Mouse (Mus musculus) spleen, postnatal 4 days (tissue): ENCODE measurements around the gene Cacna2d4.
"Not testable (repeated sequence)": the region's sequence is repeated elsewhere in the genome, so short reads cannot be mapped to it uniquely, and the experiment has no call there.

ENCODE experiments used
- DNase-seq, 2 experiments: peaks; one replicate each; pipeline ENCODE4 v3.0.0; 2022; ENCODE audit warnings: low spot score in 2 of 2

Cacna2d4 gene

DNA sequence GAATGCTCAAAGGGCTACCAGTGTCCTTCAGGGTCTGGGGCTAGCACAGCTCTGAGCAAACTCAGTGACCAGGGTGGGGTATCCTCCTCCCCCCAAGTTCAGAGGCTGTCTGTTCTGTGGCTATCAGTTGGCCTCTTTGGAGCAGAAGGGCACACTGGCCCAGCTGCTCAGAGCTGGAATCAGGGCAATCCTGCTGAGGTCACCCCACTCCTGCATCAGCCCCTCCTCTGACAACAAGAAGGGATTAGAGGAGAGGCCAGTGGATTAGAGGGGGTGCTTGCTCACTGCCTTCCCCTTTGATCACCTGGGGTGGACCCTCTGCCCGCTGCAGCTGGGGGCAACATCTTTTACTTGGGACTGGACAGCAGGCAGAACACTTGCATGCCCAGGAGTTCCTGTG is at the start of gene Cacna2d4:
Cacna2d4 (plus strand) TSS at position 286 of the 400 bp plus-strand sequence.
- no peak for DNase-seq

DNA sequence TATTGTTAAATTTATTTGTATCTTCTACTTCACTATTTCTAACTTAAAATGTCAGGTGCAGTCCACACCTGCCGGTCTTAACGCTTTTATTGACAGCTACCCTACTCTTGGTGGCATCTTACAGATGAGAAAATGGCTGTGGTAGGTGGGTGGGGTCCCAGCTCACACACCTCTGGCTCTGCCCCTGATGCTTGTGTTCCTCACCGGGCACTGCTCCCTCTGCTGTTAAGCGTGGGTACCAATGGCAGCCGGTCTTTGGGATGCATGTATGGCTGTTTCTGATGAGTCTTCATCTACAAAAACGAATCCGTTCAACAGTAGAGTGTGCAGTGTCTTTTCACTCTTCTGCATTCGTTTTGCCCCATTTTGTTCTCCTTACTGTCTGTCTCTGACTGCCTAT is 49.7 kb upstream of the Cacna2d4 start:
- DNase-seq: no peak

DNA sequence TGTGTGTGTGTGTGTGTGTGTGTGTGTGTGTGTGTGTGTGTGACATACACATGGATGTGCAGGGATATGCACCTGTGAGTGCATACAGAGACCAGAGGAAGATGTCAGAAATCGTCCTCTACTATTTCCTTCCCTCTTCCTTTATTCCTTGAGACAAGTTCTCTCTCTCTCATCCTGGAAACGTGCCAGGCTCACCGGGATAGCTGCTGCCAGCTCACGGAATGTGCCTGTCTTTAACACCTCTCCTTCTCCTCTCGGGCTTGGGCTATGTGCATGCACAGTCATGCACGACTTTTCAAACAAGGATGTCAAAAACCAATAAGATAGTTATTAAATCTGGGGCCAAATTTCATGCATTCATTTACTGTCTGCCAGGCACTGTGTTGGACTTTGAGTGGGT is 48.7 kb upstream of the Cacna2d4 start:
- peak in 1 of 2 experiments; percentile 32 for DNase-seq

DNA sequence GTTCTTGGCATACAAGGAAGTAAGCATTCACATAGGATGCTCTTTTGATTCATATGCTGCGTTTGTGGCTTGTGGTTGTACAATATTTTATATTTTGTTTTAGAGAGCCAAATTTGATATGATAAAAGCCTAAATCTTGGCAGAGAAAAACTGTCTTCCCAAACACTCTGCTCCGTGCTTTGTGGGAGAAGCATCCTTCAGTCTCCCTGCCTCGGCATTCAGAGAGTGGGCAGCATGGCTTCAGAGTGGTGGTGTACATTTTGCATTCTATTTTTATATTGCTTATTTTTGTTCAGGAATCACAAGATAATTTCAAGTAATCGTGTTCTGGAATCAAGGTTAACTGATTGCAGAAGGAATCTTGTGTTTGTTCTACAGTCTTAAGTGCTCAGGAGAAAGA is 44.8 kb upstream of the Cacna2d4 start:
- DNase-seq: no peak

DNA sequence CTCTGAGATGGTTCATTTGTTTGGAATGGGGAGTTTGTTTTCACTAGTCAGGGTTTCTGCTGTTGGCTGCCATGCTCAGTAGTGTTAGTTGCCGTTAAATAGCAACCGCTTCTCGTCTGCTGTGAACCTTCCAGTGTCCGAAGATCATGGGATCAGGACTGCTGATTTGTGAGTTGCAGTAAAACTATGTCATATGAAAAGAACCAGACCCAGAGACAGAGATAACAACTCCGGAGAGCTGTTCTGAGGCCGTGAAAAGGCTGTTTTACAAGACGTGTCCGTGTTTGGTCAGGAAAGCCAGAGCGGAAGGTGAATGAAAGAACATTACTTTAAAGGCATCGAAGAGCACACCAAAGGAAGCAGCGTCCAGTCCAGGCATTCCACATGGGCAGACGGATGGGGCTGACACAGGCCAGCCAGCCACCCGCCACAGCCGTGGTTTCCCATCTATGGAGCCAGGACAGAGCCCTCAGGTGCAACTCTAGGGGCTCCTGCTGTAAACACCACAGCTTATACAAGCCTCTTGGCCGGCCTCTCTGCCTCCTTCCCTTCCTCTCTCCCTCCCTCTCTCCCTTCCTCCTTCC is 42.7 kb upstream of the Cacna2d4 start:
- DNase-seq: peak in 1 of 2 experiments; percentile 43

DNA sequence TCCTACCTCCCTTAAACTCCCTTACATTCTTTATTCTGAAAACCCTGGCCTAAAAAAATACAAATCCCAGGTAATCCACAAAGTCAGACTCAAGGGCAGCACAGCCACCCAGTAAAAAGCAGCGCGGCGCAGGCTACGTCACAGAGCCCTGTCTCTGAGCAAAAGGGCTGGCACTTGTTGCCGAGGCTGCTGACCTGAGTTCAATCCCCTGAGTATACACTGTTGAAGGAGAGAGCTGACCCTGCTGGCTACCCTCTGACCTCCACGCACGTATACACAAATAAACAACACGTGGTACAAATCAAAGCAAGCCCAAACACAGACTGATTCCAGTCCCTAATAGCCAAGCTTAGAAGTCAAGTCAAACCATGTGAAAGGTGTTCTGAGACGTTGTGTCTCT is 42.2 kb upstream of the Cacna2d4 start:
- peak in 1 of 2 experiments; percentile 31 for DNase-seq

DNA sequence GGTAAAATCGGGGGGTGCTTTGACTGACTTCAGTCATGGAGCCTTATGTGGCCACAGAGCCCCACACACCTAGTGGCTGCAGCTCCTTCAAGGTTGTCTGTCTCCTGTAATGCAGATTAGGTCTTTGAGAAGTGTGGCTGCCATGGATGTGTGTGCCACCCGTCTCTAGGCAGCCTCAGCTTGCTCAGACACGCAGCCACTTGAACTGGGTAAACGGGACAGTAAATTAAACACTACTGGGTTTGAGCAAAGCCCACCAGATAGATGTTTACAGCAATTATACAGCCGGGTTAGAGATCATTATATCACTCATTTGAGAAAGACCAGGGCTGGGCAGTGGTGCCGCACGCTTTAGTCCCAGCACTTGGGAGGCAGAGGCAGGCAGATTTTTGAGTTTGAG is 41.7 kb upstream of the Cacna2d4 start:
- peak in 1 of 2 experiments; percentile 43 for DNase-seq

DNA sequence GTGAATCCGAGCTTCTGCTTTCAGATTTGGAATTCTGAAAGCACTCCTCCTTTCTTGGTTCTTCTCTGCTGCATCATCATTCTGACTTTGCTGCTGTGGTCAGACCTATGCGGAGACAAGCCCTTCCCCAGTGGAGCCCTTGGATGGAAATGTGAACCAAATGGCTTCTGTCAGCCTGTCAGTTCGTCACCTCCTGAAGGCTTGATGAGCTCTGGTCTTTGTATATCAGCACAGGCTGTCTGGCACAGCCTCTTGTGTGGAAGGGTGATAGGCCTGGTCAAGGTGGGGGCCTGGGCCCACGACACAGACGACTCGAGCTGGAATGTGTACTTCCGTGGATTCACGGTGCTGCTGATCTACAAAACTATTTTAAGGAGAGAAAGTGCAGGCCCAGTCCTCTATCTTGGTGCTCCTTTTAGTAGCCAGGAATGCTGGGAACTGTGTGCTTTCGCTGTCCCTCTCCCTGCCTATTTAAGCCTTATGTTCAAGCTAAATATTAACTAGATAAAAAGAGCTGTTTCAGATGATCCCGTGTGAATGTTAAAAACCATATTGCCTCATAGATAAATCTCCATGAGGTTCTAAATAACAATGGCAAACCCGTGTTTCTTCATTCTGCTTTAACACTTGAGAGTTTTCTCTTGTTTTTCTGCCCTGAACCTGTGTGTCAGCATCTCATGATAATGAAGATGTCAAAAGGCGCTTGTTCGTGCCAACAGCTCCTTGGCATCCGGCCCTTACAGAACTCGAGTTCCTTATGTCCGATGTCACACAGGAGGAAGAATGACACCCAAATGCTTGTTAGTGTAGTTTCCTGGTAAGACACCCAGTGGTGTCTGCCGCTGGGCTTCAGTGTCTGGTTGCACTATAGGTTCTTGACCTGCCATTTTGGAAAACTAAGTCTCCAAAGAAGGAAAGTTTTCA is 39.7 kb upstream of the Cacna2d4 start, which contains the start of gene Cacna1c:
Cacna1c (minus strand) TSS at position 37 of the 924 bp plus-strand sequence.
- peak in 1 of 2 experiments; percentile 41 for DNase-seq

DNA sequence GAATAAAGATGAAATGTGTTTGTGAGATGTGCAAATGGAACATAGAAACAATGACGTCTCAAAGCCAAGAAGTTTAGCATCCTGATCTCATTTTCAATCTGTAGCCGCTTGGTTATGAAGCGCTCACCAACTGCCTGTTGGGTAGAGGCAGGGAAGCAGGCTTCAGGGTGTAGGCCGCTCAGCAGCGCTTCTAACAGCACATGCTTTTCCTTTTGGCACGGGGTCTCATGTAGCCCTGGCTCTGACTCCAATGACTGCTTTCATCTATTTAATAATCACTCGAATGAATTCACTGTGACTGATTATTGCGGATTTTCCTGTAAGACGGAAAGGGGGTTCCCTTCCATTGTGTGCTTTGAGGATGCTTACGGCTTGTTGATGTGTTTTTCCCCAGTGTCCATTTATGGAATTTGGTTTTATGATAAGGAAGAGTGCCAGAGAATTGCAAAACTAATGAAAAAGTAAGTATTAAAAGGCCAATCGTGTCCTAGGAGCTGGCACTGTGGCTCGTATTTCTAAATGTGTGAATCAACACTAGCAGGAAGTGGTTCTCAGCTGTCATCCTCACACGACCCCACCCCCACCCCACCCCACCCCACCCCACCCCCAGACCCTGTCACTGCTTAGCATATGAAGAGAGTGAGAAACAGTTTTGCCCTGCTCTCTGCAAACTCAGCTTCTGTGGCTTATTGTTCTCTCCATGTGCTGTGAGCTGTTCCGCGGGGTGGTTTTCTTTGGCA is 37.6 kb upstream of the Cacna2d4 start:
- DNase-seq: peak in 1 of 2 experiments; percentile 41

DNA sequence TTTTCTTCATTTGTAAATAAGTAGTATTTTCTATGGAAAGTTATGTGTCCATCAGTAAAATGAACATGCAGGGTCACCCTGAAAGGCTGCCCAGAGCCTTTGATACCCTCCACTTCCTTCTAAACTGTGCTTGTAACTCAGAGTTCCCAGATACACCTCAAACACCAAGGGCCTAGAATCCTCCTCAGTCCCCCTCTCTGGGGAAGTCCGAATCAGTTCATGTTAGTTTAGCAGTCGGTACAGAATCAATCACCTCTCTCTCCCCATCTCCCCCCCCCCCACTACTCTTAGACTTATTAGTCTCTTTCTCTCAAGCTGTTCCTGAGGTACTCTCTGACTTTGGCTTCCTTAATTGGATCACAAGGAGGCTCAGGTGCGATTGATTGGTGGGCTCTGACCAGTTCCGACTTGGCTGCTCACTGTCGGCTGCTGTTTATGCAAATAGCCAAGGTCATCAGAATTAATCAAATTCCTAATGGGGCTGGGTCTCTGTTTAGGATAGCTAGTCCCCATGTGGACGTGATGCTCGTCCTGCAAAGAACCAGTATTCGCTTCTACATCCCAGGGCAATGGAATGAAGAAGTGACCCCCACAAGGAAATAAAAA is 36.9 kb upstream of the Cacna2d4 start:
- peak in 1 of 2 experiments; percentile 33 for DNase-seq

DNA sequence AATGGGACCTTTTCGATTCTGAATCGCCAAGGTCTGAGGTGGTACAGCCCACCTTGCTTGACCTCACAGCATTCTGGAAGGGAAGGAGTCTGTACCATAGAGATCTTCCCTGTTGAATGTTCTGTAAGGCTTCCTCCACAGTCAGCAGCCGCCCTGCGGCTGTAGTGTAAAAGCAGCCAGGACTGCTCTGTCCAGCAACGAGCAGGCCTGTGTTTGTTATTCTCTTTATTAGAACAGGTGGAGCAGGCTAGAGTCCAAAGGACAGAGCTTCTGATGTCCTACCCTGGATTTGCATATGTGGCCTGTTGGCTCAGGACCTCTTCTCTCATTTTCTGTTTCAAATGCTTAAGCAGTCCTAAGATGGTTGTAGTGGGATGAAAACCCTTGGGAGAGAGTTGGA is 36.0 kb upstream of the Cacna2d4 start:
- peak in 1 of 2 experiments; percentile 23 for DNase-seq

DNA sequence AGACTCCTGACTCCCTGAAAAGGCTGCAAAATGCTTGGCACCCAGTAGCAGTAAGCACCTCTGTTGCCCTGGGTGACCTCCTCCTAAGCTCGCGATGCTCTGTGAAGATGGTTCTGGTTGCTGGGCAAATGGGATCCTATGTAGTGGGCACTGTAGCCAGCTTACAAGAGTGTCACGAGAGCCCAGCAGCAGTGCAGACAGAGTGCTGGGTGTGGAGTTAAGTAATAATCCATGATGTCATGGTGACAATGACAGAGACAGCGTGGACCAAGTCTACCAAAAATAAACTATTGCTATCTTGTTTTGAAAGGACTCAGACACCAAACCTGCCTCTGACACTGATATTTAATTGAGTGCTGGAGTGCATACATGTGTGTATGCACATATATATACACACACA is 34.8 kb upstream of the Cacna2d4 start:
- DNase-seq: peak in 1 of 2 experiments; percentile 38

DNA sequence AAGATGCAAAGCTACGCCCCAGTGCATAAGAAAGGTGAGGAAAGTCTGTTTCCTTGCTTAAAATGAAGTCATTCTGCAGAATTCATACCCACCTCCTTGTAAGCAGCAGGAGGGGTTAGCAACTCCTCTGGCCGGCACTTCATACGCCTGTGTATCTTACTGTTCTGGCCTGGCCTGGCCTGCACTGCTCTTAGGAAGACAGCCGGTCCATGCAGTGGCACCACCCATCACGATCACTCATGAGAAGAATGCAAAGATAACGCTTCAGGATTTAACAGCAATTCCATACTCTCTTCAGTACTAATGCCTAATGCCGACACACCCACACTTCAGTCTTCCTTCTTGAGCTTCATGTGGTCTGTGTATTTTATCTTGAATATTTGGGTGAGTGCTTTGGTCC is 32.0 kb upstream of the Cacna2d4 start:
- DNase-seq: peak in 1 of 2 experiments; percentile 11

DNA sequence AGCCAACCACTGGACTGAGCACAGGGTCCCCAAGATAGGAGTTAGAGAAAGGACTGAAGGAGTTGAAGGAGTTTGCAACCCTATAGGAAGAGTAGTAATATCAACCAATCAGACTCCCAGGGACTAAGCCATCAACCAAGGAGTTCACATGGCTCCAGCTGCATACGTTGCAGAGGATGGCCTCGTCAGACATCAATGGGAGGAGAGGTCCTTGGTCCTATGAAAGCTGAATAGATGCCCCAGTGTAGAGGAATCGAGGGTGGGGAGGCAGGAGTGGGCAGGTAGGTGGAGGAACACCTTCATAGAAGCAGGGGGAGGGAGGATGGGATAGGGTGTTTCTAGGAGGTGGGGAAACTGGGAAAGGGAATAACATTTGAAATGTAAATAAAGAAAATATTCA is 31.4 kb upstream of the Cacna2d4 start:
- DNase-seq: peak in 1 of 2 experiments; percentile 34

DNA sequence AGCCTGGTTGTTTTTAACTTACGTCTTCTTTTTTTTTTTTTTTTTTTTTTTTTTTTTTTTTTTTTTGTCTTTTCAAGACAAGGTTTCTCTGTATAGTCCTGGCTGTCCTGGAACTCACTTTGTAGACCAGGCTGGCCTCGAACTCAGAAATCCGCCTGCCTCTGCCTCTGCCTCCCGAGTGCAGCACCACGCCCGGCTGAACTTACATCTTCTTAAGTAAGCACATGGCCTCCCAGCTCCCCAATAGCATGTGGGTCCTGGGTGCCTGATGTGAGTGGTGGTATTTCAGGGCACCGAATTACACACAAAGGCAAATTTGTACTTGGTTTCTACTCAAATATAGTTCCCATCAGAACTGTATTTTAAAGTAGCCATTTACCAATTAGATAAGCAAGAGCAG is 30.3 kb upstream of the Cacna2d4 start:
- not testable (repeated sequence) for DNase-seq

DNA sequence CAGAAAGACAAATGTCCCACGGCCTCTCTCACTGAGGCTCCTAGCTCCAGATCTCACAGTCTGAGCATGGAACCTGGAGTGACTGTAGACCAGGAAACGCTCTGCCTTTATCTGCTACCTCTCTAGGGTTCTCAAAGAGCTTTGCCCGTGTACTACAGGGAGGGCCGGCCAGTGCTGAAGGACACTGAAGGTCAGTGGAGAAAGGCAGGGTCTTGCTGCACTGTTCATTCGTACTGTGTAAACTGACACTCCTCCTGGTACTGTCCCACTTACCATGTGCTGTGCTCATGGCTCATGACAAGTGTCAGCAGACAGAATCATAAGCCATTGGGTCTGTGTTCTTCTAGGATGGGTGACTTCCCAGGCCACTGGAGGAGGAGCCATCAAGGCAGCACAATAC is 23.0 kb upstream of the Cacna2d4 start:
- no peak for DNase-seq

DNA sequence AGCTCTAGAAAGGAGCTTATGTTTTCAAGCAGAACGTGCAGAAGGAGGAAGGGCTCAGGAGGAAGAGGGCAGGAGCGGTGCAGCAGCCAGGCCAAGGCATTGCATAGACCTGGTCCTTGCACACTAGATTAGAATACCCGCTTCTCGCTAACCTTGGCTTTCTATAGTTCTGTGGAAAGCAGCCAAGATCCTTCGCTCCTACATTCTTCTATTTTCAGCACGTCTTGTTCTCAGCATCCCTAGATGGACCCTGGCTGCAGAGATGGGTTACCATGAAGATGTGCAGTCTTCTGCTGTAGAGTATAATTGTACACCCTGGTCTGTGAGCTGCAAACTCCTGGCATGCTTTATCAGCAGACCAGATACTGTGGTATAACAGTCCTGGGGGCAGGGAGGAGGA is 22.1 kb upstream of the Cacna2d4 start:
- DNase-seq: no peak

DNA sequence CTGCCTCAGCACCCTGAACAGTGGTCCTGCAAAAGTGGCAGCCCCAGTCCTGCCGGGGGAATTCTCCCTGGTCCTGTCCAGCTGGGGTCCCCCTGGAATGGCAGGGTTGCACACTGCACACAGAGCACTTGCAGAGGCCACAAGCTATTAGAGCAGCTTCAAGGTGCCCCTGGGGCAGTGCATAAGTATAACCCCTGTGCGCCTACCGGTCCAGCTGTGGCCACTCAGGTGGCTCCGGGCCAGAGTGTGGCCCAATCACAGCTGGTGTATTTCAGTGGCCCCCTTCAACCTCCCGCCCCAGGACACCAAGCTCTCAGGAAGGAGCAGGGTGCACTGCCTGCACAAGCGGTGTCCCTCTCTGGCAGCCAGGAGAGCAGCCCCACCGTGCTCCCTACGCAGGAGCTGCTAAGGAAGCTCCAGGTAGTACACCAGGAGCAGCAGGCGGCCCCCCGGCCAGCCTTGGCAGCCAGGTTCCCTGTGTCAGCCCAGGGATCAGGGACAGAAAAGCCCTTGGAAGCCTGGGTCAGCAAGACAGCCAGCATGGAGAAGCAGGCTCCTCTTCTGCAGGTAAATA is 21.2 kb upstream of the Cacna2d4 start:
- no peak for DNase-seq

DNA sequence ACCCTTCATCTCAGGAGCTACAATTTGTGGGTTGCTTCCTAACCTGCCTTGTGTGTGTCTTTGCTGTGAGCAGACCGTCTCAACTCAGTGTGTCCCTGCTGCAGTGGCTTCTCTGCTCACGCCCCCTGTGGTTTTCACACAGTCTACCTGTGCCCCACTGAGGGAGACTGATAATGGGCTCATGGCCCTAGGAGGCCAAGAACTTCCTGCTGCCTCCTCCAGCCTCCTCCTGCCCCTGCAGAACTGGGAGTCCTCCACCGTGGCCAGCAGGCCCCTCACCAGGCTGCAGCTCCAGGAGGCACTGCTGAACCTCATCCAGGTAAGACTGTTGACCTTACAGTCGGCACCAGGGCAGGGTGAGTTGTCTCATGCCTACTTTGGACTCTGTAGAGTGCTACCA is 18.7 kb upstream of the Cacna2d4 start:
- peak in 1 of 2 experiments; percentile 49 for DNase-seq

DNA sequence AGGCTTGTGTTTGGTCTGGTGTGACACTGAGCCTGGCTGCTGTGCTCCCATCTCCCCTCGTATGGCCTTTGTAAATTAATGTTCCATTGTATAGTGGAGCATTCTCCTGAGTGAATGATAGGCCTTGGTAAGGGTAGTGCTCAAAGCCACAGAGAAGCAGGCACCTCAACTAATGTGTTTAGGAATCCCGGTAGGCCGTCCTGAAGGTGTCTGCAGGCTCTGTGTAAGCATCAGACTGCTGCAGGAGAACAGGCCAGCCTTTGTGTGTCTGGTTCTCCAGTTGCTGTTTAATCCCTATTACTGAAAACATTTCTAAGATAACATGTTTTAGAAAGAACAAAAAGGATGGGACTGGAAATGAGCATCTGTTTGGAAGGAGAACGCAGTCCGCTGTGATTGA is 17.7 kb upstream of the Cacna2d4 start:
- peak in 1 of 2 experiments; percentile 35 for DNase-seq

DNA sequence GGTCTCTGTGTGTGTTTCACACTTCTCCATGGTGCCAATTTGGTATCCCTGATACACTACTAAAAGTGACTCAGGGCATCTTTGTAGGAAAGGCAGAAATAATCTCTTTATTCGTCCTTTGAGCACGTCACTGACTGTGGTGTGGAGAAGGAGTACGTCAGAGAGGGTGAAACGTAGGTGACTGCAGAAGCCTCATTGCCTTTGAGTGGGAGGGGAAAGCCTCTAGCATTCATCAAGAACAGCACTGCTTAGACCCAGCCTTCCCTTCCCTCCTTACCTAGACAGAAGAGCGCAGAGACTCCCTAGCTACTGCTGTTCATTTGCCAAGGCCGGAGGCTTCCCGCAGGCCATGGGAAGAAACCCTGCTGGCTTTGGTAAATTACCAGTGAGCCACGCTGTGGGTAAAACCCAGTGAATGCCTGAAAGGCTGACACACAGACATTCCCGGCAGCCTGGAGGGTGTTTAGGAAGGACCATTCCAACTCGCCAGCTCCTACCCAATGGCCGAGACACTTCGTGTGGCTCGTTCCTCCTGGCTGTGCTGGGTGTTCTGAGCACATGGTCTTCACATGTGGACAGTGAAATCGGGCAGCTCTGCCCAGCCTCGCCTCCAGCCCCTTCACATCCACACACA is 17.0 kb upstream of the Cacna2d4 start:
- peak in 1 of 2 experiments; percentile 54 for DNase-seq
